Mouse (Mus musculus) monocyte, adult 2 months (primary cell): ENCODE data around the gene Rgs6.

Experiments used
- DNase-seq, 2 experiments: peaks; one replicate each; pipeline ENCODE4 v3.0.0; 2022; ENCODE audit warnings: low spot score in 2 of 2, low read depth in 1 of 2

The Rgs6 gene

DNA sequence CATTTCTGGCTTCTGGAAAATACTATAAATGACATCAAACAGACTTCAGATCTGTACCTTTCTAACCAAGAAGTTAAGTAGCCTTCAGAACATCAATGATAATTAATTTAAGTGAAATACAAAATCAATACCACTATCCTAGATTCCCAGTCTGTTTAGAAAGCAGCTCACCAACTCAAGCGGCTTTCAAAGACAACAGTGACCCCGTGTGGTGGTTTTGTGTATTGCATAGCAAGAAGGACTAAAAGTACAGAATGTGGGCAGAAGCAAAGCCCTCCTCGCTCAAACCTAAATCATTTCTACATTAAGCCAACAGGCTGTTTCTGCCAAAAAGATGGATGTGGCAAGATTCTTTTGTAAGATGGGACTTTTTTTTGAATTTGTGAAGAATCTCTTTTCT, 429.9 kb downstream of the Rgs6 start:
- DNase-seq: peak in 1 of 2 experiments; percentile 23

DNA sequence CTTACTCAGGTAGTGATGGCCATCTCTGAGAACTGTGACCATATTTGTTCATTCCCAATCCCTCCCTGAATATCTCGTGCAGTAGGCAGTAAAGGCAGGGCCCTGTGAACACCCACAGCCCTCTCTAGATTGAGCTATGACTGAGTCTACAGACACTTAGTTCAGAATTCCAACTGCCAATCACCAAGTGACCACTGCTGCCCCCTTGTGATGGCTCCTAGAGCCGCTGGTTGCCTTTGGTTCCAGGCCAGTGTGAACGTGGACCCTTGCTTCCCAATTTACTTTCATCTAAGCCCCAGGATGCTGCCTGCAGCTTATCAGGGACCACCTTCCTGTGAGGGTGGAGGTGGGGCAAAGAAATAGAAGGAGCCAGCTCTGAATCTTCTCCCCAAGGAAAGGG, 438.9 kb downstream of the Rgs6 start:
- DNase-seq: no peak

DNA sequence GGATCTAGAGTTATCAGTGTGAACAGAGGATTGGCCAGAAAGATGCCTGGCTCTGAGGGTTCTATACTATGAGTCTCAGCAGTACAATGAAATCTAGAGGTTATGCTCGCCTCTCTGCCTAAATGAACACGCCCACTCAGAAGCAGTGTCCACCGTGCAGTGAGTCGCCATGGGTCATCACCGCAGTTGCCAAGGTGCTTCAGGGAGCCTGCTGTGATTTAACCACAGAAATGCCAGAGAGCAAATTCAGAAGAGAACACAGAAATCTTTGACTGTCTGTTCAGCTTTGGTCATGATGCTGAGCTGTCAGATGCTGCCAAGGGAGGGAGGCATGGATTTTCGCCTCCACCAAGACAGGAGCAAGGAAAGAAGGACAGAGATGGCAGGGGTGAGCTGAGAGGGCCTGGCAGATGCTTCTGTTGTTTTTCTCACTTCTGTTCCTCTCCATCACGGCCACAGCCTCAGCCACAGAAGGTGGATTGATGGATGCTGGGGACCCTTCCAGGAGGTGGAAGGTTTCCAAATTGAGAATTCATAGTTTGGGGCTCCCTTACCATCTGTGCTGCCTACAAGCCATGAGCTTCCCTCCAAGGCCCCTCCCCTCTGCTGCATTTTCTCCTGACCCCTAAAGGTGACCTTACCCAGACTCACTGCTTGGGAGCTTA, 445.2 kb downstream of the Rgs6 start:
- no peak for DNase-seq

DNA sequence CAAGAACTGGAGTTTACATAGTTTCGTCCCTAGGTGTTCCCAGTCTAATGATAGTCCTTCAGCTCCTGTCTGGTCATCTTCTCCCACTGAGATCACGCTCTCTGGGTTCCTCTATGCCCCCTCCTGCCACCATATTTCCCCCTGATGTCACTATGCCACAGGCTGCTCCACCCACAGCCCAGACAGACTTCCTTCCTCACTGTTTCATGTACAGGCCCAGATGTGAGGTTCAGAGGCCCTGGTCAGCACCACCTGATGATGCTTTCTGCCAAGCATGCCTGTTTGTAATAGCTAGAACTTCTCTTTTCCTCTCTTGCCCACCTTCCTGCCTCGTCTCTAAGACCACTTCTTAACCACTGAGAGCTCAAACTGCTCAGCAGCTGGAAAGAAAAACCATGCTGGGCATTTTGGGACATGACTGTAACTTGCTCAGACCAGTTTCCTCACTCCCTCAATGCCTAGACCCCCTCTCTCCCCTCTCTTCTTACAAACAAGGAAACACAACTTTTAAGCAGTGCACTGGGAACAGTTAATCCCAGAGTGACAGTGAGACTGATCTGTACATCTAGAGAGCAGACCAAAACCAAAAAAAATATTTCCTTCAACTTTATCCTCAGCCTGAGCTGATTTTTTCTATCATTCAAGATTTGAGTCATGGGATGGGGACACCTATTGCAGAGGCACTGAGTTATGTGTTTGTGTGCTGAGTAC, 446.9 kb downstream of the Rgs6 start:
- DNase-seq: no peak

DNA sequence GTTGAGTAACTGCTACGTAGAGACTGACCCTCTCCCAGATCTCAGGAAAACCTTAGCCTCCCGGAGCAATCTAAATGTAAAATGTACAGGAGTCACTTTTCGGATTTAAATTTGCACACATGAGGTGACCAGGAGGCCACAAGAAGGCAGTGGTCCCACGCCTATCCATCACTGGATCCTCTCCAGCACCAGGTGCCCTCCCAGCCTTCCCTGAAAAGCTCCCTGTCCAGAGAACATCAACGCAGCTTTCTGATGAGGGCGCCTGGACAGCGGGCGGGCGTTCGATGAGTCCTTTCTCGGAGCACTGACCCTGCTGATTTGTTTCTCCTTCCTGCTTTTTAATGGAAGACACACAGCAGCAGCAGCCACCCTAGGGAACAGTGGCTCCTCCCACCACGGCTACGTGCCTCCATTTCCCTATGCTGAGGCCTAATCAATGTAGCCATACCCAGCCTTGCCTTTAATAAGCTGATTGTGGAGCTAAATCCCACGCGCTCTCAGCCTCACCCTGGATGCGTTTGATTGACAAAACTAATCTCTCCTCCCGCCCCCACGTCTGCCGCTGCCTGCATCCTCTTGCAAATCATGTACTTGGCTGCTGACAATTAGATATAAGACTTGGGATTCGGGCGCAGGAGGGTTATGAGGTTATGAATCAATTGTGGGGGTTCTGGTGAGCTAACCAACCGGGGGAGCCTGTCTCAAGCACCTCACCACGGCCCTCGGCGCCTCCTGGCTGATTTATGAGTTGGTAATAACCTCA, 449.9 kb downstream of the Rgs6 start:
- DNase-seq: no peak

DNA sequence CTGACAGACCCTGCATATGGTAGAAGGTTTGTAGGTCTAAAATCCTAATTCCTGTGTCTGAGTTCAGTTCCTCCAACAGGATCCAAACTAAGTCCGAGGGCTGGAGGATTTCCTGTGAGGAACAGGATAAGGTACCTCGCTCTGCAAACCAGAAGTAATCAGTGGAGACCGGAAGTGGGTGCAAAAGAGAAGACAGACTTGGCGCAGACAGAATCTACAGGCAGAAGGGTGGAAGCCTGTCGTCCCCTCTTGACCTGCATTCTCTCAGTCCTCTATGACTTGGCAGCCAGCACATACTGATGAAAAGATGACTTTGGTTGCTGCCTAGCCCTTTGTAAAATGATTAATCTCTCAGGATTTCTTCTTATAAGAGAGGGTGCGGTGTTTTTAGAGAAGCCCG, 450.7 kb downstream of the Rgs6 start:
- DNase-seq: no peak

DNA sequence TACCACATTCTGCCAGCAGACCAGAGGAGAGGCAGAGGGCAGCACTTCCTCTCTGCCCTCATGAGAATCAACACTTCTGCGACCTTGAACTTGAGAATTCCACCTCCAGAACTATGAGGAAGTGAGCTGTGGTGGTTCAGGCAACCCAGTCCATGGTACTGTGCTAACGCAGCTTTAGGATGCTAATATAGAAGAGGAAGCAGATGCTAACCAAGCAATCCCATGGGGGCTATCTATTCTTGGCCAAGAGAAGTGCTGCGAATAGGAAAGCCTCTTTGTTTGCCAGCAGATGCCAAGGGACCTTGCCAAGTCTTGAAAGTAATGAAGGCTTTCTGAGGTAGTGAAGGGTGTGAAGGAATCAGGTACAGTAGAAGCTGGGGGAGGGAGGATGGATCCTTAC, 451.8 kb downstream of the Rgs6 start:
- DNase-seq: no peak

DNA sequence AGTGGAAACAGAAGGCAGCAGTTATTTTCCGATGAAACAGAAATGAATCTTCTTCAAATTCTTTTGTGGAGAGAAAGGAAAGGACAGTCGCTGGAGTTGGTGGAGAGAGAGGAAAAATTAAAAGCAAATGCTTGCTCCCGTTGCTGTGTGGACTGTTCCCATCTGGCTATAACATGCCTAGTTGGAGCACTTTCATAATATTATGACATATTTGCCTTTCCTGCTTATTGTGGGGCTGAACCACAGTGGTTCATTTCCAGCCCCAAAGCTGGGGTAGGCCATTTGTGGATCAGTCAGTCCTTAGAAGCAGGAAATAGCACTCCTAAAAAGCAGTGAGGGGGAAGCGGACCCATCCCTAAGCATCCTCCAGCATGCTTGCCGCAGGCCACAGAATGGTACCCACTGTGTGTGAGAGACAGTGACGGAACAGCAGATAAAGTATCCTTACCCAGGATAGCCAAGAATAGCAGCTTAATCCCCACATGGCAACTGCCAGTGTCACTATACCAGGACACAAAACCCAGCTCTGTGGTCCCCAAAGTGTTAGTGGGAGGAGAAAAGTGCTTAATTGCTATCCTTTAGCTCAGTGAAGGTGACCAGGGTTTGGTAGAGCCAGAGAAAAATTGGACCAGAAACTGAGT, 456.0 kb downstream of the Rgs6 start:
- DNase-seq: no peak

DNA sequence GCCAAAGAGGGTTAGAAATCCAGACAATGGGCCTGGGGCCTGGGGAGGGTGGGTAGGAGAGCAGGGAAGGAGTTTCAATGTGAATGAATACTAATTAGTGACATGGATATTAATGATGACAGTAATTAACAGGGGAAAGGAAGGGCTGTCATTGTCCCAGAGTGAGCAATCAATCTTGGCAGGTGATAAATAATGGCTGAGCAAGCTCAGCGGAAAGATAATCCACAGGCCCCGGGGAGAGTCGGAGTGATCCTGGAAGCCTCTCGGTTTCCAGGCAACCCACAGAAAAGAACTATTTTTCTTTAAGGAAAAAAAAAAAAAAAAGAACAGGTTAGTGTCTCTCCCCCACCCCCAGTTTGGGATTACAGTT, 456.5 kb downstream of the Rgs6 start:
- no peak for DNase-seq

DNA sequence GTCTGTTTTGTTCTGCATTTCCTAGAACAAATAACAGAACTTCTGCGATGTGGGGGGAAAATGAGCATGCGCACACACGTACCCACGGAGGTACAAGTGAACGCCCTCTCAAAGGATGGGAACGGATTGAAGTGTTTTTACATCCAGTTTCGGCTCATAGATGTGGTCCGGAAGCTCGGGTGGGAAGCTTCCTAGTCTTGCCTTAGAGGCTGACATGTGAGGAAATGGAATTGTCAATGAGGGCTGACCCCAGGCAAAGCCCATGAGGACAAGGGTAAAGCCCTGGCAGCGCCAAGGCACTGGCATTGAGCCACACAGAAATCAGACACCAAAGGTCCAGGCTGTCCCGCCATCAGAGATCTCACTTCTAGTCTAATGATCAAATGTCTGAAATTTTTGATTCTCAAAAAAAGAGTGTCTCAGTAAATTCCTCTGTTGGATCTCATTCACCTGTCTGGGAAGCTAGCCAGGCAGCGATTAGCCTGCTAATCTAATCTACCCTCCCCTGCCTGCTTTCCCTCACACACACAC, 457.0 kb downstream of the Rgs6 start:
- no peak for DNase-seq

DNA sequence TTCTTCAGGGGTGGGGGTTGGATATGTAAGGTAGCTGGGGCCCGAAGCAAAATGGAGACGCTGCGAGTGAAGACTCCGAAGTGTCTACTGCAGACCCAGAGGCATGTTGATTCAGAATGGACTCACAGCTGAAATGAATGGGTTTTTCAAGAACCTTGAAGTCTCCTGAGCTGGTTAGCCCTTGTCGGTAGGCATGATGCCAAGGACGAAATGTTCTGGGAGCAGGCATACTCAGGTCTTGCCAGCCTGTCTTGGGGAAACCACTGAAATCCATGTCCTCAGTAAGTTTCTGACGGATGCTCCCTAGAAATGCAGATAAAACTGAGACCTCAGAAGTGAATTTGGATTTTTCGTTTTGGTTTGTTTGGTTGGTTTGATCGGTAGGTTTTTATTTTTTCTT, 458.6 kb downstream of the Rgs6 start:
- no peak for DNase-seq

DNA sequence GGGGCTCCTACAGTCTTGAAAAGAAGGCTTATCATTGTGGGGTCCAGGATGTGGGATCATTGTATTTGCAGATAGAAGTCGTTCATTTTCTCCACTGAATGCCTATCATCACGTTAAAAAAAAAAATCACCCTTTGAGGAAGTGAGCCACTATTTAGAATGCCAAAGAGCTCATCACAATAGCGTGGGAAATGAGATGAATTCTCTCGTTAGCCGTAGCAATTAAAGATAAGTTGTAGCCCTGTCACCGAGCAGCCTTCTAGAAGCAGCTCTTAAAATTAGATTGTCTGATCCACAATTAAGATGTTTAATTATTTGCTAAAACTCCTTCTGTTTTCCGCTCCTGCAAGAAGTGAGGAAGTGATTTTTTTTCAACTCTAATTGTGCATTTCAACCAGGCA, 459.6 kb downstream of the Rgs6 start:
- DNase-seq: no peak

DNA sequence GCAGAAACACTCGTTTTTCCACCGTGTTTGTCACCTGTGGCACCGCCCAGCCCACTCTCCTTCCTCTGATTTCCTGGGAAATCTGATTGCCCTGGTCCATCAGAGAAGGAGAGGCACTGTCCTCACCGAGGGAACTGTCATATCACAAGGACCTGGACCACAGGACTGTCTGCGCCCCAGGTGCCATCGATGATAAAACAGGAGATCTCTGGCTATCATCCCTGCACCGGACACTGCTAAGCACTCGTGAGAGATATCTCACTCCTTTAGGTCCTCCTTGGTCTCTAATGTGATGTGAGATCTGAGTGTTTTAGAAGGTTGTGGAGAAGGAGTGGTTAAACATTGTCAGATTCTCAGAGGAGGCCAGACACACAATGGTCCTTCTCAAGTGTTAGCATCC, 462.4 kb downstream of the Rgs6 start:
- DNase-seq: no peak

DNA sequence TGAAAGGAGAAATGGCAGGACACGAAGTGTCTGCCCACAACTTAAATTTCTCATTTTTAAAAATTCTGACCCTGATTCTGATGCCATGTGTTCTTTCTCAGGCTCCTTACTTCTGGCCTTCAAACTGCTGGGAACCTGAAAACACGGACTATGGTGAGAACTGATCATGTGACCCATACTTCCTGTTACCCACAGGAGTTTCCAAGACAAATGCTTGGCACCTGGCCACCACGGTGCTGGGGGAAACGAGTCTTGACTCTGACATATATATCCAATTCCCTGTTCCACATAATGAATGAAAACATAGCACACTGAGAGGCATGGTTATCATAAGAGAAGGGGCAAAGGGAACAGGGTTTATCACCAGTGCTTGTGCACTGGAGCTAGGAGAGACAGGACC, 464.3 kb downstream of the Rgs6 start:
- no peak for DNase-seq

DNA sequence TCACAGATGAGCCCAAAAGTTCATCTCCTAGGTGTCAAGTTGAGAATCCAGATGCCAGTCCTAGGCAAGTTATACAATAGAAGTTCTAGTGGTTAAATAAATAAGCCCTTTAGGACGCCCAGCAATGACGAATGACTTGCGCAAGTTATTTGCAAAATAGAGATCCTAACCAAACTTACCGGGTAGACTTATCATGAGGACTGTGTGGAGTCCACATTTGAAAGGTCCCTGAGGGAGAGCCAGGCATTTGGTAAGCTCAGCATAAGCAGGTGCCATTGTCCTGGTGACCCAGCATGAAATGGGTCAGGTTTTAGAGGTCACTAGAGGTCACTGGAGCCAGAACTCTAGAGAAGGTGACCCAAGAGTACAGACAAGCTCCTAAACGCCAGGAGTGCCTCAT, 467.6 kb downstream of the Rgs6 start:
- no peak for DNase-seq

DNA sequence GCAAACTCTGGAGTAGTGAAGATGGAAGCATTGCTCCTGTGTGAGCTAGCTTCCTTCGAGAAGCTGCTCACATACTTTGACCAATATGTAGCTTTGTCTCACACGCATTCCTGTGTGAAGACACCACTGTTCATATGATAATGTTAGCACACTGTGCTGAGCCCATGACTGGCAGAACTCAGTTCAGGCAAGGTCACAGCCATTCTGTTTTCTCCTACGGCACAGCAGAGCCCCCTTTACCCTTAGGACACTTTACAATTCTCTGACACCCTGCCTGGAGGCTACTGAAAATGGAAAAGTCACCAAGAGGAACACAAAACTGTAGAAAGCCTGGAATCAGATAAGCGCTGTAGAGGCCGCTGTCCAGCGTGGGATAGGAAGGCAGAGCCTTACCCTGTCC, 478.3 kb downstream of the Rgs6 start:
- DNase-seq: no peak

DNA sequence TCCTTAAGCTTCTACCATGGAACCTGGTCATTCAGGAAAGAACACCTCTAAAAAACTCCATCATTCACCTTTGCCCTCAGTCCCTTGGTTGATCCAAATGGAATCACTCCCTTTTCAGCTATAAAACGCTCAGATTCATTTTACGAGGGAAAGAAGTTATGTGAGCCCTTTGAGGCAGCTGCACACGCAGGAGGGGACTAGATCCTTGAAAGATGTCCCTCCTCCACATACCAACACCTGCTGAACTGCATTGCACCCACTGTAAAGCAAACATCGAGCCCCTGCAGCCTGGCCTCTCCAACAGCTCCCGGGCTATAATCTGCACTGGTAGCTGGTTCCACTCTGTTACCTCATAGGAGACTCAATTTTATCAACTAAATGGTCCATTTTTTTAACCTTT, 482.8 kb downstream of the Rgs6 start:
- no peak for DNase-seq

DNA sequence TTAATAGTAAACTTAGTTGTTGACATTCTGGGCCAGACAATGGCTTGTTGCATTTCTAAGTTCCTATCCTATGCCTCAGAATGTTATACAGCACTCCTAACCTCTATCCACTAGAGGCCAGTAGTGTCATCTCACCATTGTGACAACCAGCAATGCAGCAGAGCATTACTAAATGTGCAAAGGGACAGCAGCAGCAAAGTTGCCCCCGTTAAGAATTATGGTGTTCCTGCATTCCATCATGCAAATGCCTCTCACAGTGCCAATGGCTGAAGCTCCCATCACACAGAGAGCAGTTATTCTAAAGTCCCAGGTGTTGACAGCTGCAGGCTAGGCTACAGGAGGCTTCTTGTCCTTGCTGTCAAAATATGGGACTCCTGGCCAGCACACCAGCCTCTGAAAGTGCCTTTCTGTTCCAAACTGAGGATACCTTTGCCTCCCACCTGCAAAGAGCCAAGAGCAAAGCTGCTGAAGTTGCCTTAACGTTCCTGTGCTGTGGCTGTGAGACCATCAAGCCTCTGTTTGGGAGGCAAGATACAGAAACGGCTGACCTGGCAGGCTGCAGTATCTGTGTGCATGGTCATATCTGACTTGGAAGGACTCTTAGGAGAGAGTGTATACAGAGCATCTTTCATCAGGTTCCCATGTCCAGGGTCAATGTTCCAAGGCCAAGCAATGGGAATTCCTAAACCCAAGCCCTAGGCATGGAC, 484.2 kb downstream of the Rgs6 start:
- DNase-seq: no peak

DNA sequence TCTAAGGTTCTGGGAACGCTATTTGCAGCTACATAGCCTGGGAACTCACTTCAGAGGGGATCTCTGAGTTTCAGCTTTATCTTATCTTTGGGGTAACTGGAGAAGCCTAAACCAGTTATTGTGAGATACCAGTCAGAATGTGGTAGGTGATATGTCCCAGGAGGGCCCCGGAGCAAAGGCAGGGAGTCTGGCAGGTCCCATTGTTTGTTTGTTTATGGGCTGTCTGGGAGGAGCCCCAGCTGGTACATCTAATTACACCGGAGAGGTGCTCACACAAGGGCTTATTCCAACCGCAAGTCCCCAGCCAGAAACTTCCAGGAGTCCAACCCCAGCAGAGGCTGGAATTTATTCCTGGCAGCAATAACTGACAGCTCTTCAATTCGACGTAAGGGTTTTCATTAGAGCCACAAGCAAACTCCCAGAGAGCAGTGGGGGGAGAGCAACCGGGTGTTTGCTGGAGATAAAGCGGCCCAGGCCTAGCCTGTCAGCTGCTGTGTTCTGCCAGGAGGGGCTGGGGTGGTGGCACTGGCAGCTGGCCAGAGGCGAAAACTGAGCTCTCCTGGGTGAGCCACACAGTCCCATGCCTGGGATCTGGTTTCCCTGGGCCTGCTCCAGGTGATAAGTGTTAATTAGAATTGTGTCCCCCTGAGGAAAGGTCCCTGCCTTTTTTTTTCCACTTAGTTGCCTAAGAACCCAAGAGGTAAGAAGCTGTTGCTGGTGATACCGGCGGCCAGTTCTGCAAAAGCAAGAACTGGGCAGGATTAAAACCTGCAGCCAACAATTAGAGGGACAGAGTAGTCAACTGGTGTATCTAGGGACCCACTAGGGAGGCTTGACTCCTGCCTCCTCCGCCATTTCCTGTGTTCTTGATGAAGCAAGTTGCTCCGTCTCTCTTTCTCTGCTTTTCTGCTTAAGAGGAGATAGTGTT, 485.1 kb downstream of the Rgs6 start:
- no peak for DNase-seq

DNA sequence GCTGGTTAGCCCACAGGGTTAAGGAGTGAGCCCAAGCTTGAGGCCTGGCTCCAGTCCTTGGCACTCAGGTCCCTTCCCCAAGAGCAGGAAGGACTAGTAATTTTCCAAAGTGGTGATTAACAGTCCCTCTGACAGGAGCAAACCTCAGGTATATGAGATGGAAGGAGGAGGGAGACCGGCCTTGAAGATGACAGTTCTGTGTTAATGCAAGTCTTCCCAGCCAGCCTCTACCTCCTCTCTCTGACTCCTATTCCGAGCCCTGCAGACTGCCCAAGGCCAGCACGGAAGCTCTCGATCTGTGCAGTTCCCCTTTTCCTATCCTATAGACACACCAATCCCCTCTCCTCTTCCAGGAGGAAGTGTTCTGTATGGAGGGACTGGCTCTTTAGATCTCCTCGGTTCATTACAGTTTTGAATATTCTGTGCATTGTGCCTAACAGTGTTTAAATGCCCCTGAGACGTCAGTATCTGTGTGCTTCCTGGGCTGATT, 485.8 kb downstream of the Rgs6 start:
- no peak for DNase-seq
